Mouse (Mus musculus) forebrain, embryonic 10.5 days (tissue): ENCODE results near the gene Csf2ra. TPM values are rescaled to one million over a fixed set of nuclear protein-coding genes. Genes with fewer than 3 reads are reported as not detected.
"Not testable (repeated sequence)": the region's sequence is repeated elsewhere in the genome, so short reads cannot be mapped to it uniquely, and the experiment has no call there.

Experiments
- DNase-seq: peaks from one replicate; pipeline ENCODE4 v3.0.0-alpha.2; 2017; ENCODE audit warnings: low spot score; ENCODE audit errors: extremely low spot score
- H3K27ac ChIP-seq: fragments of 300-500 bp; sonication (generic); 2 replicates; pipeline ENCODE4 v1.5.1; 2016; ENCODE audit warnings: mild to moderate bottlenecking
- H3K27me3 ChIP-seq: fragments of 300-500 bp; sonication (generic); 2 replicates; pipeline ENCODE4 v1.6.1; 2016; ENCODE audit warnings: mild to moderate bottlenecking; ENCODE audit not compliant: poor library complexity, severe bottlenecking
- H3K36me3 ChIP-seq: fragments of 300-500 bp; sonication (generic); replicated peaks from 2 replicates; pipeline ENCODE4 v1.6.1; 2016; ENCODE audit warnings: mild to moderate bottlenecking, moderate library complexity
- H3K4me1 ChIP-seq: fragments of 300-500 bp; sonication (generic); 2 replicates; pipeline ENCODE4 v1.6.1; 2016
- H3K4me3 ChIP-seq: fragments of 300-500 bp; sonication (generic); 2 replicates; pipeline ENCODE4 v1.5.1; 2016; ENCODE audit warnings: mild to moderate bottlenecking, moderate library complexity
- H3K9me3 ChIP-seq: fragments of 300-500 bp; sonication (generic); 2 replicates; pipeline ENCODE4 v1.6.1; 2016; ENCODE audit warnings: mild to moderate bottlenecking, moderate library complexity
- WGBS: fragments of 180-500 bp; shearing (Covaris S2); methylation state at CpG from one replicate; pipeline ENCODE4 v1.1.7; 2016; 5-methylcytosine and 5-hydroxymethylcytosine counted together
- polyA plus RNA-seq: library from polyadenylated mRNA; unstranded; fragments of >200 nt; fragmentation: Nextera tagmentation; extraction: Ambion mirVana; gene quantifications from 2 replicates; pipeline ENCODE4 v1.2.1, GENCODE M21; 2016

Csf2ra gene
- polyA plus RNA-seq, 1 experiment from 2014 or later, result 15.5 TPM

- DNase-seq, H3K4me3 ChIP-seq, H3K27me3 ChIP-seq, H3K9me3 ChIP-seq, H3K4me1 ChIP-seq, H3K27ac ChIP-seq, H3K36me3 ChIP-seq: not testable (repeated sequence)
- WGBS, result 90% methylated on average over 4 of the region's 4 CpGs
Measured at GRCm38 (mm10) chr19:61247334-61247733, 19.1 kb upstream of the Csf2ra start.

GRCm38 (mm10) chr19:61244721-61245436 is 16.6 kb upstream of the Csf2ra start:
- WGBS, result 74% methylated on average over 5 of the region's 5 CpGs
- no peaks in the 10 kb centered on the region for H3K4me1 ChIP-seq
- no peak overlapping the region for H3K27ac ChIP-seq
- no peaks in the 10 kb centered on the region for H3K36me3 ChIP-seq
- no peaks in the 10 kb centered on the region for H3K27me3 ChIP-seq
- no peak for DNase-seq
- H3K4me3 ChIP-seq, result no peak overlapping the region
- no peaks in the 10 kb centered on the region for H3K9me3 ChIP-seq

- 90% methylated on average over 2 of the region's 2 CpGs for WGBS
- Histone ChIP-seq H3K27ac (no peak overlapping the region), H3K36me3 (no peaks in the 10 kb centered on the region), H3K4me1 (no peaks in the 10 kb centered on the region), H3K27me3 (no peaks in the 10 kb centered on the region), H3K9me3 (no peaks in the 10 kb centered on the region), H3K4me3 (no peak overlapping the region)
- no peak for DNase-seq
Measured at GRCm38 (mm10) chr19:61237967-61238366, 9.7 kb upstream of the Csf2ra start.

GRCm38 (mm10) chr19:61234532-61234931 is 6.3 kb upstream of the Csf2ra start:
- Histone ChIP-seq H3K27ac (no peak overlapping the region), H3K4me3 (no peak overlapping the region), H3K9me3 (no peaks in the 10 kb centered on the region), H3K36me3 (no peaks in the 10 kb centered on the region), H3K27me3 (no peaks in the 10 kb centered on the region), H3K4me1 (no peaks in the 10 kb centered on the region)
- DNase-seq, result no peak
- WGBS, result 74% methylated on average over 5 of the region's 5 CpGs

GRCm38 (mm10) chr19:61226928-61227854 is 1.0 kb downstream of the Csf2ra start:
- no peaks in the 10 kb centered on the region for H3K27me3 ChIP-seq
- no peaks in the 10 kb centered on the region for H3K36me3 ChIP-seq
- WGBS, result 5% methylated on average over 71 of the region's 71 CpGs
- peaks cover 29% of the 10 kb centered on the region for H3K4me1 ChIP-seq
- H3K27ac ChIP-seq, result peak overlapping the region; percentile 85
- H3K9me3 ChIP-seq, result peaks cover 32% of the 10 kb centered on the region
- peak; percentile 90 for DNase-seq
- H3K4me3 ChIP-seq, result peak overlapping the region; percentile 61

GRCm38 (mm10) chr19:61226401-61226927 is 1.8 kb downstream of the Csf2ra start:
- no peaks in the 10 kb centered on the region for H3K36me3 ChIP-seq
- peaks cover 32% of the 10 kb centered on the region for H3K9me3 ChIP-seq
- peaks cover 29% of the 10 kb centered on the region for H3K4me1 ChIP-seq
- H3K27me3 ChIP-seq, result no peaks in the 10 kb centered on the region
- peak overlapping the region; percentile 85 for H3K27ac ChIP-seq
- DNase-seq, result peak; percentile 75
- peak overlapping the region; percentile 61 for H3K4me3 ChIP-seq
- 4% methylated on average over 71 of the region's 71 CpGs for WGBS

- Histone ChIP-seq H3K4me3 (peak overlapping the region; percentile 61), H3K9me3 (peaks cover 32% of the 10 kb centered on the region), H3K27ac (peak overlapping the region; percentile 85), H3K27me3 (no peaks in the 10 kb centered on the region), H3K36me3 (no peaks in the 10 kb centered on the region), H3K4me1 (peaks cover 29% of the 10 kb centered on the region)
- 6% methylated on average over 70 of the region's 70 CpGs for WGBS
- peak; percentile 92 for DNase-seq
Measured at GRCm38 (mm10) chr19:61225526-61226400, 2.5 kb downstream of the Csf2ra start.

GRCm38 (mm10) chr19:61224678-61225525 is 3.3 kb downstream of the Csf2ra start:
- 33% methylated on average over 53 of the region's 53 CpGs for WGBS
- H3K36me3 ChIP-seq, result no peaks in the 10 kb centered on the region
- no peaks in the 10 kb centered on the region for H3K27me3 ChIP-seq
- peak overlapping the region; percentile 61 for H3K4me3 ChIP-seq
- H3K27ac ChIP-seq, result peak overlapping the region; percentile 85
- peak; percentile 19 for DNase-seq
- H3K4me1 ChIP-seq, result peaks cover 29% of the 10 kb centered on the region
- peaks cover 32% of the 10 kb centered on the region for H3K9me3 ChIP-seq

- H3K9me3 ChIP-seq, result peaks cover 32% of the 10 kb centered on the region
- no peak for DNase-seq
- no peak overlapping the region for H3K4me3 ChIP-seq
- H3K27ac ChIP-seq, result no peak overlapping the region
- no peaks in the 10 kb centered on the region for H3K36me3 ChIP-seq
- H3K27me3 ChIP-seq, result no peaks in the 10 kb centered on the region
- H3K4me1 ChIP-seq, result peaks cover 29% of the 10 kb centered on the region
- WGBS, result 93% methylated on average over 6 of the region's 6 CpGs
Measured at GRCm38 (mm10) chr19:61223706-61224328, 4.4 kb downstream of the Csf2ra start.

GRCm38 (mm10) chr19:61207506-61207905 is 20.7 kb downstream of the Csf2ra start:
- not testable (repeated sequence) for H3K36me3 ChIP-seq, H3K27ac ChIP-seq, H3K27me3 ChIP-seq, H3K9me3 ChIP-seq, H3K4me1 ChIP-seq, H3K4me3 ChIP-seq, DNase-seq
- WGBS, result 92% methylated on average over 6 of the region's 6 CpGs

- Histone ChIP-seq H3K4me1 (no peaks in the 10 kb centered on the region), H3K27me3 (no peaks in the 10 kb centered on the region), H3K27ac (no peak overlapping the region), H3K4me3 (no peak overlapping the region), H3K9me3 (peaks cover 5% of the 10 kb centered on the region; the same call in 1 of the 2 replicates), H3K36me3 (no peaks in the 10 kb centered on the region)
- 28% methylated on average over 10 of the region's 10 CpGs for WGBS
- no peak for DNase-seq
Measured at GRCm38 (mm10) chr19:61199836-61200235, 28.4 kb downstream of the Csf2ra start.
